Mouse (Mus musculus) regulatory T cell (primary cell): ENCODE data around the gene Napb.

ENCODE experiments used
- in situ Hi-C: fragments of 300-600 bp; cut with MboI, MseI; formaldehyde crosslinking; loops from one replicate; pipeline ENCODE4 v1.15.1; 2025; ENCODE audit warnings: high pct_unique_total_duplicates

The Napb gene

DNA sequence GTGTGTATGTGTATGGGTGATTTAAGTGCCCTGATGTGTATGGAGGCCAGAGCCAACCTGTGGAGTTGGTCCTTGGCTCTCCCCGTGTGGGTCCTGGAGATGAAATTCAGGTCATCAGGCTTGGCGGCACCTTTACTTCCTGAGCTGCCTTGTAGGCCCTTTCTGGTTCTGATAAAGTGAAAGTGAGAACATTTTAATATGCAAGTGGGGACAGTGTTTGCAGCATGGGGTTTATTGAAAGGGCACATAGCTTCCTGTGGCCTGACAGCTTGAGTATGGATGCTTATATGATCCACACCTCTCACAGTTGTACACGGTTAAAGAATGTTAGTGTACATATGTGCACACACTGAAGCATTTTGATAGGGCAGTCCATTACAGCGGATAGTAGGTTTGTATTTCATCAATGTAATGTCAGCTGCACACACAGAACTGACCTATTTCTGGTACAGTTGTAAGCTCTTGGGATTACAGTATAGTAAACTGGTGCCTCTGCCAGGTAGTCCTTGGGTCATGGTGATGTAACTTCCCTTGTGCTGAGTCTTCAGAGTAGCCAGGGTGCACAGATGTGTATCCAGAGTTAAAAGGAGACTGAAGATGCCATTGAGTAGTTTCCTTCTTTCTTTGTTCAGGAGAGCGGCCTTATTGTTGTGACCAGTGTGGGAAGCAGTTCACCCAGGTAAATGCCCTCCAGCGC is 42.7 kb downstream of the Napb start:
- in situ Hi-C loops, result no loop called here

- in situ Hi-C loops, result no loop called here
These were observed 44.3 kb downstream of the Napb start for GRCm38 (mm10) chr2:148687971-148688370.

- in situ Hi-C loops, result no loop called here
These were observed 45.4 kb downstream of the Napb start for GRCm38 (mm10) chr2:148686862-148687261.

DNA sequence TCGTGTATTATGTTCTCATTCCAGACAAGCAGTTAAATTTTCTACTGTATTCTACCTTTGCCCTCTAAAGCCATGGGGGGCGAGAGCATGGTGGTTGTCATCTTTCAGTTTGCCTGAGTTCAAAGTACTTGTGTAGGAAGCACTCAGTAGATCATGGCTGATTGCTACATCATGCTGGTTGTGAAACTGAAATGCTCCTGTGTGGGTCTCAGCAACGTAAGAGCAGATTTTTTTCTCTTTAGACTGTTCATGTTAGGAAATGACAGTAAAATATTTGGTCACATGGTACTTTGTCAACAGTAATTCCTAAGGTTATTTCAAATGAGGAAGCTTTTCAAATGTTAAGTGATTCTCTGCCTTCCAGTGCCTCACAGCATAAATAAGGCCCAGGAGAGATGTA is 46.6 kb downstream of the Napb start:
- in situ Hi-C loops, result no loop called here

DNA sequence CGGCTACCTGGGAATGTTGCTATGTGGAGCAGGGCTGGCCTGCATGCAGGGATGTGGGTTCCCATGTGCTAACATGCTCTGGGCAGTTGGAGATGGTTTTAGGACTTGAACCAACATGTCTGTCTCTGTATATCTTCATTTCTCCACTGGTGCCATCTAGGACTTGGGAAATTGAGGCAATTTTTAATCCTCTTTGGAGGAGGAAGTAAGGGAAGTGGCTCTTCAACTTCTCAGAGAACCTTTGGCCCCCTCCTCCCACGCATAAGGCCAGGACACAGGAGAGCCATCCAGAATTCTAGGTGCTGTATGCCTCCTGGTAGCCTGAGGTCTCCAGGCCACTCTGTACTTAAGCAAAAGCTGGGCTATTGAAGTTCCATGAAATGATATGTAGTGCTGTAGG is 47.3 kb downstream of the Napb start:
- in situ Hi-C loops, result no loop called here

DNA sequence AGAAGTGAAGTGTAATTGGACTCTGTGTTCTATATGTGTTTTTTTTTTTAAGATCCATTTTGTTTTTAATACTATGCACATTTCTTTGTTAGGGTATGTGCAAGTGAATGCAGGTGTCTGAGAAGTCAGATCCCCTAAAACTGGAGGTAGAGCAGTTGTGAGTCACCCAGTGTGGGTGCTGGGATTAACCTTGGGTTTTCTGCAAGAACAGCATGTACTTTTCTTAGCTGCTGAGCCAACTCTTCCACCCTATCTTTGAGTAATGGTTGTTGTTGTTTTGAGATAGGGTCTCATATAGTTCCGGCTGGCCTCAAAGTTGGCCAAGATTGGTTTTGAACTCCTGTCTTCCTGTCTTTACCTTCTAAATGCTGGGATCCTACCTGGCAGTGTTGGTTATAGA is 49.2 kb downstream of the Napb start:
- in situ Hi-C loops, result no loop called here

DNA sequence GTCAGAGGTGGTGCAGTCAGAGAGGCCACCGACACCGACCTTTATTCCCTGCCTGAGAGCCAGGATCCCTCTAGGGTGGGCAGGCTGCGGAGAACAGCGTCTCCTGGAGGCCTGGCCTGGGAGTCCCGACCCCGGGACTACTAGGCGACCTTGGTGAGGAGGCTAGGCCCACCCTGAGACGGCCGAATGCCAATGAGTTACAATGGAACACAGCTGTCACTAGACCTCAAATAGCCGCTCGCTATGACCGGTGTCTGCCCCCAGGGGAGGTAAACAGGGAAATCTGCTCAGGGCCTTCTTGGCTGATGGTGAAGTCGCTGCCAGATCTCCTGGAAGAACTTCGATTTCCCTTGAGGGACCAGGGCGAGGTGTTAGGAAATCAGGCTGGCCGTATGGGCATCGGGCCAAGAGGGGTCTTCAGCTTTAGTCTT is 50.8 kb downstream of the Napb start:
- in situ Hi-C loops, result no loop called here

- in situ Hi-C loops, result no loop called here
These were observed 51.4 kb downstream of the Napb start, which contains the start of gene Gzf1 for GRCm38 (mm10) chr2:148680775-148681291. Gene Gzf1, plus strand, starts transcription at chr2:148681023.

GRCm38 (mm10) chr2:148679346-148679745 is 52.9 kb downstream of the Napb start:
- in situ Hi-C loops, result no loop called here

- in situ Hi-C loops, result no loop called here
These were observed 54.5 kb downstream of the Napb start for GRCm38 (mm10) chr2:148677801-148678200.

DNA sequence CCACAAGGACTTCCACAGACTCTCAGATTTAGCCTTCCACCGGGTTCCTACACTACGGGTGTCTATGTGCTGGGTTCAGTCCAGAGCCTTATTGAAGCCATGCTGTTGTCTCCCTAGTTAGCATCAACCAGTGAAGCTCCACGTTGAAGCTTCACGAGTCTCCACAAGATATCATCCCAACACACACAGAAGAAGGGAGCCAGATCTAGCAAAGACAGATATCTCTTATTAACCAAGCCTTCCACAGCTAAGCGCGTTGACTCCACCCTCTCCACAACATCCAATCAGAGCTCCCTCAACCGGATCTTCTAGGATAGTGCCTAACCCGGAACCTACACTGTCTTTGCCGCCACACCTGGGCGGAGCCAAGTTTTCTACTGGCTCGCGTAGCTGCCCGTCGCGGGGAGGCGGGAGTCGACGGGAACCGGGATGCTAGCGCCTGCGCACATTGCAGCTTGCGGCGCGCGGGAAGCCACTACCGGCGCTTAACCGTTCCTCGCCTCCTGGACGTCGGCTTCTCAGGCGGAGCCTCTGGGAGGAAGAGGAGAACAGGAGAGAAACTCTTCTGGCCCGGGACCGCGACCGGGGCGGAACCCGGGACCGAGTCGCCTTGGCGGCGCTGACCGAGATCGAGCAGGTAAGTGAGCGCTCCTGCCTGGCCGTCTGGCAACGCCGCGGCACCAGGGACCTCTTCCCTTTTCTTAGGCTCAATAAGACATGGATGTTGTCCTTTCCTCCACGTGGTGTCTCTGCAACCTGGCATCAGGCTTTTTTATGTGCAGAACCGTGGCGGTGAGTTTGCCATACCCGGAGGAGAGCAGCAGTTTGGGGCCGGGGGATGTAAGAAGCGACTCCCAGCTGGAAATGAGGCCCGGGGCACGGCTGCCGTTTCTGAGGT is 59.8 kb downstream of the Napb start, which contains the start of gene Nxt1:
Gene Nxt1 (plus strand): TSS at position 403 of the 898 bp plus-strand sequence.
- in situ Hi-C loops, result no loop called here

DNA sequence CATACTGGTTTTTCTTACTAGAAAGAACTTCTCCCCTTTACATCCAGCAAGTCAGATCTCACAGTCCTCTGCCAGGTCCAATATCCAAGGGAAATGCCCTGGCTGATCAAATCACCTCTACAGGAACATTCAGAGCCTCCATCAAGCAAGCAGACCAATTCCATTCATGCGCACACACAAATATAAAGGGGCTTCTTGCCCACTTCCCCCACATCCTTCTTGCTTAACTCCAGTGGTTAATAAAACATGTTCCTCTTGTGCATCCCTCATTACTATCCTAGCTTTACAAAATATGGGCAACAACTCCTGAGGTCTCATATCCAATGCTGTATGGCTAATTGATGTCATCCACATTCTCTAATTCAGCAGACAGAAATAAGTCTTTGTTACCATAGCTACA is 68.8 kb downstream of the Napb start:
- in situ Hi-C loops, result no loop called here

- in situ Hi-C loops, result no loop called here
These were observed 77.3 kb downstream of the Napb start for GRCm38 (mm10) chr2:148654961-148655360.

- in situ Hi-C loops, result no loop called here
These were observed 81.5 kb downstream of the Napb start for GRCm38 (mm10) chr2:148650587-148651357.

DNA sequence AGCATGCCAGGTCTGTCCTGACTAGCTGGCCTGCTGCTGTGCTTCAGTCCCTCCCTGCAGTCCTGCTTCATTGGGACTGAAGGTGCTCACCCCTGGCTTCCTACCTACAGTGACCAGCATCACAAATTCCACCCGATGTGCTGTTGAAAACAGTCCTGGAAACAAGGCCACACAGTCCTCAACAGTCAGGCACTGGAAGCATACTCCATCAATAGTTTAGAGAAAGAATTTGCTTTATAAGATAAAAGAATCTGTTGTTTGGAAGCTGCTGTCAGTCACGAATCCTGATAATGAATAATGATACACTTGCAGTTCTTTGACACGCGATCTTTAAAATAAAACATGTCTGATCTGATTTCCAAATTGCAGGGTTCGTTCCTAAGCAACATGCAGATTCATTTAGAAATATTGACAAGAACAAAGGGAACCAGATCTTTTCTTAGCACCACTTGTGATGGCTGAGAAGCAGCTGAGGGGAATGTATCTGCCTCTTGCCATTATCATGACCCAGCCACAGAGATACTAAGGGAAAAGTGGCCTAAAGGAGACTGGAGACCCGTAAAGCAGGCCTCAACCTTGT is 87.8 kb downstream of the Napb start:
- in situ Hi-C loops, result no loop called here
